ENCODE assay signal across 10 mouse cellular contexts in the genomic region with DNA sequence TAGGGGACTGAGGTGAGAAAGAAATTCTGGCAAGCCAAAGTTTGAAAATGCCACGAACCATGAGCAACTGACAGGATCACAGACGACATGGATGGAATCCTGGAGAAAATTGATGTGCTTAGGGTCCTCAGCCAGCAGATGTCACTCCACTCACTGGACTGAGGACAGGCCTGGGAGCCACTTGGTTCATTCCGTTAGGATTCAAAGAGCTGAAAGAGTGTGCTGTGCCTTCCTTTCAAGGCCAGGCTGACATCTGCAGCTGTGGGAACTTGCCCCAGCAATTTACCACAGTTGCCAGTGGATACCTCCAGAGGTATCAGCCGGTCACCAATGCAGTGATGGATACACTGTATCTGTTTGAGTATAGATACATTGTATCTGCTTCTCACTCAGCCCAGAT. TPM values are rescaled to one million over a fixed set of nuclear protein-coding genes. Genes with fewer than 3 reads are reported as not detected.
DNase-seq lines count a peak whose midpoint lies in the region; ATAC-seq lines count a peak whose summit lies in the region.
"Had no signal": no experiment of that assay in that cellular context is flagged by ENCODE, and none has a peak within 500 bp of the region (broad histone marks: within the 10 kb centered on the region; RNA-seq: fewer than 3 reads in every experiment).

No protein-coding gene starts in this region.

- H3K27ac ChIP-seq in embryonic facial prominence, embryonic 11.5 days (replicated peaks; ENCODE audit: low read depth, low read length) = no peak overlapping the region
- H3K27ac ChIP-seq: forebrain, embryonic 15.5 days had no signal

- DNase-seq in adrenal gland, postnatal 14 days = peak; percentile 60
- no peak for DNase-seq in adrenal gland, adult 2 months
- DNase-seq in layer of hippocampus, adult 9-11 months = peak; percentile 47
- no peak for DNase-seq in layer of hippocampus, adult 9-10 months (ENCODE audit: low spot score)
- DNase-seq in R1 (ENCODE audit: low read depth, low spot score) = peak; percentile 63
- peak; percentile 58 for DNase-seq in embryonic facial prominence, embryonic 11.5 days (ENCODE audit: low spot score)
- no peak for DNase-seq in urinary bladder, postnatal 36 days (ENCODE audit: low spot score in 2 of 2)
- DNase-seq in spleen, postnatal 10 days (ENCODE audit: low spot score in 2 of 2) = no peak
- DNase-seq: thymus, postnatal 14 days had no signal

- peaks cover 4% of the 10 kb centered on the region for H3K4me1 ChIP-seq in embryonic facial prominence, embryonic 11.5 days (ENCODE audit: control insufficient read depth, insufficient read depth, low read length)

- no peak for ATAC-seq in embryonic facial prominence, embryonic 11.5 days (replicated peaks; ENCODE audit: insufficient number of reproducible peaks, low FRiP score, low TSS enrichment, low read depth)
- ATAC-seq: forebrain, embryonic 15.5 days had no signal

- WGBS in embryonic facial prominence, embryonic 11.5 days = 32% methylated on average over 4 of the region's 4 CpGs

- H3K9ac ChIP-seq in embryonic facial prominence, embryonic 11.5 days (replicated peaks; ENCODE audit: low read length) = no peak overlapping the region
- H3K9ac ChIP-seq: forebrain, embryonic 15.5 days had no signal

- no peaks in the 10 kb centered on the region for H3K27me3 ChIP-seq in embryonic facial prominence, embryonic 11.5 days (ENCODE audit: control insufficient read depth, insufficient read depth, low read length)
- H3K27me3 ChIP-seq: forebrain, embryonic 15.5 days had no signal

- no peak overlapping the region for H3K4me3 ChIP-seq in embryonic facial prominence, embryonic 11.5 days (ENCODE audit: low read depth, low read length)
- H3K4me3 ChIP-seq: forebrain, embryonic 15.5 days had no signal

- H3K9me3 ChIP-seq in embryonic facial prominence, embryonic 11.5 days (replicated peaks; ENCODE audit: control insufficient read depth, low read length) = no peaks in the 10 kb centered on the region
- H3K9me3 ChIP-seq: forebrain, embryonic 15.5 days had no signal

- H3K4me2 ChIP-seq in embryonic facial prominence, embryonic 11.5 days (ENCODE audit: low read depth, low read length) = no peak overlapping the region
- H3K4me2 ChIP-seq: forebrain, embryonic 15.5 days had no signal

- no peaks in the 10 kb centered on the region for H3K36me3 ChIP-seq in embryonic facial prominence, embryonic 11.5 days (replicated peaks; ENCODE audit: control insufficient read depth, insufficient read depth, low read depth, low read length)
- H3K36me3 ChIP-seq: forebrain, embryonic 15.5 days had no signal

RNA-seq across cellular contexts. Expression of gene Rab4a, which starts 41.1 kb away (rescaled TPM):
- total RNA-seq in adrenal gland, postnatal 14 days (2021) = 18.9 and 20.0 TPM in 2 replicates
- total RNA-seq in adrenal gland, adult 2 months (2021) = 10 to 100 TPM; 19.2 to 26.7 TPM
- 13.0 and 19.4 TPM in 2 replicates for polyA plus RNA-seq in adrenal gland, adult 2 months (2012; rRNA removed)
- polyA plus RNA-seq in embryonic facial prominence, embryonic 11.5 days (2014; fragmentation: Nextera tagmentation; extraction: Ambion mirVana) = 56.7 and 57.3 TPM in 2 replicates

Comparison
In these comparisons a context has a peak if more than half of its experiments do, and no peak if none do; other contexts are left out.
1. DNase-seq: peak in adrenal gland, postnatal 14 days (single experiment), layer of hippocampus, adult 9-11 months (single experiment), R1 (single experiment) and embryonic facial prominence, embryonic 11.5 days (single experiment); none in adrenal gland, adult 2 months (single experiment), layer of hippocampus, adult 9-10 months (single experiment), urinary bladder, postnatal 36 days (0 of 2) and spleen, postnatal 10 days (0 of 2).